Mouse (Mus musculus): ENCODE data around the gene Vps26b. TPM values are rescaled to one million over a fixed set of nuclear protein-coding genes. Genes with fewer than 3 reads are reported as not detected.
A peak's percentile ranks its signal among the peaks of the same experiment; 100 is the strongest.

Vps26b gene
- total RNA-seq (2014; rRNA removed; ENCODE audit: low replicate concordance) (30.6 and 34.4 TPM in 2 replicates), polyA plus RNA-seq (2015; fragmentation: Nextera tagmentation; extraction: Ambion mirVana) (12.6 and 13.3 TPM in 2 replicates)

DNA sequence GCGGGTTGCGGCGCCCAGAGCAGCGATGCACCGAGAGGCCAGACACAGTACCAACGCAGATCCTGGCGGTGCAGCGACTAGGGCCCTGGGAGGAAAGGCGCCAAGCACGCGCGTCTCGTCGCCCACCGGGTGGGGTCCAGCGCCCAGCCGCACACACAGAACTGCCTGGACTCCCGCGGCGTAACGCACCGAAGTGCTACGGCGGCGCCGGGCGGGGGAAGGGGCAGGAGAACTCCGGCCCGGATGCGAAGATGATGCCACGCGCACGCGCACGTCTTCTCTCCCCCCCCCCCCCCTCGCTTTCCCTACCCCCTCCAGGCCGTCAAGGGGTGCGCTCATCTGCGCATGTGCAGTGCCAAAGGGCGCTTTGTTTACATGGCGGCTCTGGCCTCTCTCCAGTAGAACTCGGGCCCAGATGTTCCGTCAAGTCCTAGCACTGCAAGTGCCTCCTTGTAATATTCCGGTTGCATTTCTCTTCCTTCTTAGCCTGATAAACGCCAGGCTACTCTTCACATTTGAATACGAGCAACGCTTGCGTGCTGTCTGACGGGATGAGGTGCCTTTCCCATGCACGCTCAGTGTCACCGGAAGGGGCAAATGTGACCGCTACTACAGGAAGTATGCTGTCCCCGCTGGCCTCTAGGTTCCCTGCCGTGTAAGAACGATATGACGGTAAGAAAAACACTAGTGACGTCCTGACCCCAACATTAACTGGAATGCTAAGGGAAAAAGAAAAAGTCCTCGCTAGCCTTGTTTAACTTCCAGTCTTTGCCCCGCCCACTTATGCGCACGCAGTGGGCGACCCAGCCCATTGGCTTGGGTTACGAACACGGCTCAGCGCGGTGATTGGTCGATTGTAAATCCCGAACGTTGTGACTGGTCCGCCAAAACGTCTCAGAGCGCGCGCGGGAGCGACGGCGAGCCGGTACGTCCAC, at the start of gene Vps26b, which contains the start of gene Ncapd3:
Gene Vps26b (minus strand): TSS at position 238 of the 935 bp plus-strand sequence.
Gene Ncapd3 (plus strand): TSS at position 348 of the 935 bp plus-strand sequence.
- H3K9ac ChIP-seq (replicated peaks; ENCODE audit: low read depth, low read length) = peak within 1 kb of the TSS; percentile 93
- H3K27ac ChIP-seq (ENCODE audit: low read depth) = peak within 1 kb of the TSS; percentile 89
- peak within 1 kb of the TSS; percentile 93 for H3K4me3 ChIP-seq (ENCODE audit: low read depth, low read length)
- WGBS = under 1% methylated on average over 73 of the region's 80 CpGs
- no peaks in the 10 kb centered on the region for H3K9me3 ChIP-seq (replicated peaks; ENCODE audit: control insufficient read depth, low read length)
- peak within 1 kb of the TSS; percentile 92 for H3K4me2 ChIP-seq (ENCODE audit: low read depth, low read length)
- H3K36me3 ChIP-seq (replicated peaks; ENCODE audit: control insufficient read depth, insufficient read depth, low read length) = no peaks in the 10 kb centered on the region
- ATAC-seq (ENCODE audit: insufficient read depth, low read depth) (peak; percentile 95), DNase-seq (ENCODE audit: low spot score) (peak; percentile 98)
- TF ChIP-seq CTCF (IDR thresholded peaks at IDR 0.05; ENCODE audit: low read depth) = no peak
- TF ChIP-seq EP300 (IDR thresholded peaks at IDR 0.05; ENCODE audit: low read depth) = 0 out of 2 replicates have a peak, but pooled peaks have one; percentile 36
- no peaks in the 10 kb centered on the region for H3K27me3 ChIP-seq (ENCODE audit: control insufficient read depth, insufficient read depth, low read length)
- peaks cover 24% of the 10 kb centered on the region for H3K4me1 ChIP-seq (ENCODE audit: control insufficient read depth, insufficient read depth)

GRCm38 (mm10) chr9:27075812-27076211, 45.9 kb upstream of the Vps26b start:
- 0 out of 2 replicates have a peak, but pooled peaks cover 3% of the 10 kb centered on the region for H3K4me1 ChIP-seq (ENCODE audit: control insufficient read depth, insufficient read depth)
- peaks cover 61% of the 10 kb centered on the region for H3K36me3 ChIP-seq (replicated peaks; ENCODE audit: control insufficient read depth, insufficient read depth, low read length)
- no peaks in the 10 kb centered on the region for H3K27me3 ChIP-seq (ENCODE audit: control insufficient read depth, insufficient read depth, low read length)
- no peak overlapping the region for H3K9ac ChIP-seq (replicated peaks; ENCODE audit: low read depth, low read length)
- no peak overlapping the region for H3K4me3 ChIP-seq (ENCODE audit: low read depth, low read length)
- H3K9me3 ChIP-seq (replicated peaks; ENCODE audit: control insufficient read depth, low read length) = no peaks in the 10 kb centered on the region
- ATAC-seq (ENCODE audit: insufficient read depth, low read depth) = no peak
- H3K27ac ChIP-seq (ENCODE audit: low read depth) = no peak overlapping the region
- TF ChIP-seq EP300 (IDR thresholded peaks at IDR 0.05; ENCODE audit: low read depth) (no peak), CTCF (IDR thresholded peaks at IDR 0.05; ENCODE audit: low read depth) (no peak)
- DNase-seq (ENCODE audit: low spot score) = no peak
- no peak overlapping the region for H3K4me2 ChIP-seq (ENCODE audit: low read depth, low read length)

DNA sequence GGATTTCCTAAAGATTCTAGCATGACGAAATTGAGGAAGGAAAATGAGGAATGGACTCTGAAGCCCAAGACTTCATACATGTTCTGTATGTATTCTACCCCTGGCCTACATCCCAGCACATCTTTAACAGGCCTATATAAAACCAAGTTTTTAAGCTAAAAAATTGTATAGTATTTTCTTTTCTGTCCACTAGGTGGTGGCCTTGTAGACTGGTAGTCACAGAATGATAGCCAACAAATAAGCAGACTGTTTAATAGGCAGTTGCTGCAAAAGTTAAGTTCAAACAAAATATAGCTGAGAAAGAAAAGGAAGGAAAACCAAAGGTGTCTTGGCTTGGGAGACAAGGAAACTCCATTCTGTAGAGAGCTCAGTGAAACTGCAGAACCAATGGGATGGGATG, 44.8 kb upstream of the Vps26b start:
- Histone ChIP-seq H3K27me3 (ENCODE audit: control insufficient read depth, insufficient read depth, low read length) (no peaks in the 10 kb centered on the region), H3K9ac (replicated peaks; ENCODE audit: low read depth, low read length) (no peak overlapping the region), H3K4me2 (ENCODE audit: low read depth, low read length) (no peak overlapping the region), H3K4me3 (ENCODE audit: low read depth, low read length) (no peak overlapping the region), H3K4me1 (ENCODE audit: control insufficient read depth, insufficient read depth) (0 out of 2 replicates have a peak, but pooled peaks cover 3% of the 10 kb centered on the region), H3K27ac (ENCODE audit: low read depth) (no peak overlapping the region), H3K9me3 (replicated peaks; ENCODE audit: control insufficient read depth, low read length) (no peaks in the 10 kb centered on the region), H3K36me3 (replicated peaks; ENCODE audit: control insufficient read depth, insufficient read depth, low read length) (peaks cover 67% of the 10 kb centered on the region)
- TF ChIP-seq EP300 (IDR thresholded peaks at IDR 0.05; ENCODE audit: low read depth) = no peak
- peak; percentile 47 for TF ChIP-seq CTCF (IDR thresholded peaks at IDR 0.05; ENCODE audit: low read depth)
- ATAC-seq (ENCODE audit: insufficient read depth, low read depth) (no peak), DNase-seq (ENCODE audit: low spot score) (no peak)
- 64% methylated on average over 1 of the region's 1 CpGs for WGBS

- H3K27me3 ChIP-seq (ENCODE audit: control insufficient read depth, insufficient read depth, low read length) = no peaks in the 10 kb centered on the region
- no peak overlapping the region for H3K4me2 ChIP-seq (ENCODE audit: low read depth, low read length)
- H3K9ac ChIP-seq (replicated peaks; ENCODE audit: low read depth, low read length) = no peak overlapping the region
- DNase-seq (ENCODE audit: low spot score) (no peak), ATAC-seq (ENCODE audit: insufficient read depth, low read depth) (no peak)
- no peak for TF ChIP-seq EP300 (IDR thresholded peaks at IDR 0.05; ENCODE audit: low read depth)
- no peak for TF ChIP-seq CTCF (IDR thresholded peaks at IDR 0.05; ENCODE audit: low read depth)
- peaks cover 79% of the 10 kb centered on the region for H3K36me3 ChIP-seq (replicated peaks; ENCODE audit: control insufficient read depth, insufficient read depth, low read length)
- no peaks in the 10 kb centered on the region for H3K9me3 ChIP-seq (replicated peaks; ENCODE audit: control insufficient read depth, low read length)
- H3K4me3 ChIP-seq (ENCODE audit: low read depth, low read length) = no peak overlapping the region
- no peak overlapping the region for H3K27ac ChIP-seq (ENCODE audit: low read depth)
- H3K4me1 ChIP-seq (ENCODE audit: control insufficient read depth, insufficient read depth) = 0 out of 2 replicates have a peak, but pooled peaks cover 3% of the 10 kb centered on the region
- WGBS = 72% methylated on average over 4 of the region's 4 CpGs
Observed at GRCm38 (mm10) chr9:27070895-27071294, 41.0 kb upstream of the Vps26b start.

DNA sequence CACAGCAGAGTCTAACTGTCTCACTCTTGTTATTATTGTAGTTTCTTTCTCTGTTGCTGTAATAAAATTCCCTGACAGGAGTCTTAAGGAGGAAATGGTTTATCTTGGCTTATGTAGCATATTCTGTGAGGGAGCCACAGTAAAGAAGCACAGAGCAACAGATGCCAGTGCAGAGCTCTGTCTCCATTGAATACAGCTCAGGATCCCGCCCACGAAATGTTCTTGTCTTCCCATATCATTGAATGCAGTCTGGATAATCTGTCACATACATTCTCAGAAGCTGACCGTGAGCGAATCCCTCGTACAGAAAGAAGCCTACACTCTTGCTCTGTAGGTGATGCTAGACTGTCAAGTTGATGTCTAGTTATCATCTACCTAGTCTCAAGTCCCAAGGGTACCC, 28.5 kb upstream of the Vps26b start:
- Histone ChIP-seq H3K4me1 (ENCODE audit: control insufficient read depth, insufficient read depth) (no peaks in the 10 kb centered on the region), H3K36me3 (replicated peaks; ENCODE audit: control insufficient read depth, insufficient read depth, low read length) (peaks cover 88% of the 10 kb centered on the region), H3K4me2 (ENCODE audit: low read depth, low read length) (no peak overlapping the region), H3K27me3 (ENCODE audit: control insufficient read depth, insufficient read depth, low read length) (no peaks in the 10 kb centered on the region), H3K9me3 (replicated peaks; ENCODE audit: control insufficient read depth, low read length) (no peaks in the 10 kb centered on the region), H3K27ac (ENCODE audit: low read depth) (no peak overlapping the region), H3K4me3 (ENCODE audit: low read depth, low read length) (no peak overlapping the region), H3K9ac (replicated peaks; ENCODE audit: low read depth, low read length) (no peak overlapping the region)
- ATAC-seq (ENCODE audit: insufficient read depth, low read depth) (no peak), DNase-seq (ENCODE audit: low spot score) (no peak)
- no peak for TF ChIP-seq EP300 (IDR thresholded peaks at IDR 0.05; ENCODE audit: low read depth)
- no peak for TF ChIP-seq CTCF (IDR thresholded peaks at IDR 0.05; ENCODE audit: low read depth)
- WGBS = 89% methylated on average over 5 of the region's 5 CpGs

All from heart, postnatal 0 days (tissue).